27 mouse cellular contexts compared by ENCODE assay signal in the genomic region with DNA sequence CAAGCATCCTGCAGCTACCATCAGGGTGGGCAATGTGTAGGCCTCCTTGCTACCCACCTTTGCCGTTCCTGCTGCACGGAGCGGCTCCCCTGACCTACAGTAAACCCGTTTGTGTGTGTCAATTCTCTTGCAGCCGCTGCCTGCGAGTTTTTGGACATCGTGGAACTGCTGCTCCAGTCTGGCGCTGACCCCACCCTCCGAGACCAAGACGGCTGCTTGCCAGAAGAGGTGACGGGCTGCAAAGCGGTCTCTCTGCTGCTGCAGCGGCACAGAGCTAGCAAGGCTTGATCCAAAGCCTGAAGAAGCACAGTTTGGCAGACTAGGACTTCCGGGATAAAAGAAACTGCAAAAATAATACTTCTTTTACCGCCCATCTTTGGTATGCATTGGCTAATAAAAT.
DNase-seq lines count a peak whose midpoint lies in the region; ATAC-seq and TF ChIP-seq lines count a peak whose summit lies in the region.
"Had no signal": no experiment of that assay in that cellular context is flagged by ENCODE, and none has a peak within 500 bp of the region (broad histone marks: within the 10 kb centered on the region; RNA-seq: fewer than 3 reads in every experiment).

No protein-coding gene starts in this region.

- no peaks in the 10 kb centered on the region for H3K9me3 ChIP-seq in hindbrain, postnatal 0 days (ENCODE audit: low read length)
- H3K9me3 ChIP-seq in hindbrain, embryonic 16.5 days (ENCODE audit: control insufficient read depth, low read length): no peaks in the 10 kb centered on the region
- H3K9me3 ChIP-seq in lung, postnatal 0 days (ENCODE audit: low read length): no peaks in the 10 kb centered on the region
- H3K9me3 ChIP-seq: heart, embryonic 15.5 days; limb, embryonic 10.5 days; limb, embryonic 15.5 days; liver, embryonic 13.5 days; midbrain, embryonic 13.5 days had no signal

- H3K27ac ChIP-seq in hindbrain, postnatal 0 days: no peak overlapping the region
- no peak overlapping the region for H3K27ac ChIP-seq in hindbrain, embryonic 16.5 days (ENCODE audit: low read depth, low read length)
- H3K27ac ChIP-seq in lung, postnatal 0 days (ENCODE audit: low read length): no peak overlapping the region
- H3K27ac ChIP-seq: heart, embryonic 15.5 days; hindbrain, embryonic 14.5 days; limb, embryonic 10.5 days; limb, embryonic 15.5 days; liver, embryonic 13.5 days; macrophage; midbrain, embryonic 13.5 days; stomach, postnatal 0 days had no signal

- no peak for TF ChIP-seq CTCF in hindbrain, postnatal 0 days (IDR thresholded peaks at IDR 0.05; ENCODE audit: low read depth)
- TF ChIP-seq CTCF in lung, postnatal 0 days (IDR thresholded peaks at IDR 0.05): no peak

- WGBS in hindbrain, postnatal 0 days: 57% methylated on average over 15 of the region's 15 CpGs
- WGBS in hindbrain, embryonic 16.5 days: 74% methylated on average over 15 of the region's 15 CpGs
- WGBS in lung, postnatal 0 days: 72% methylated on average over 15 of the region's 15 CpGs

- H3K36me3 ChIP-seq in hindbrain, postnatal 0 days (ENCODE audit: insufficient read depth, low read length): no peaks in the 10 kb centered on the region
- no peaks in the 10 kb centered on the region for H3K36me3 ChIP-seq in hindbrain, embryonic 16.5 days (ENCODE audit: control insufficient read depth, insufficient read depth, low read length)
- H3K36me3 ChIP-seq in lung, postnatal 0 days (ENCODE audit: insufficient read depth, low read length): no peaks in the 10 kb centered on the region
- H3K36me3 ChIP-seq: heart, embryonic 15.5 days; limb, embryonic 15.5 days; liver, embryonic 13.5 days; midbrain, embryonic 13.5 days had no signal

- H3K4me2 ChIP-seq in hindbrain, postnatal 0 days (ENCODE audit: low read depth, low read length): no peak overlapping the region
- H3K4me2 ChIP-seq in hindbrain, embryonic 16.5 days (ENCODE audit: low read length): no peak overlapping the region
- H3K4me2 ChIP-seq in lung, postnatal 0 days (replicated peaks; ENCODE audit: low read depth, low read length): no peak overlapping the region
- H3K4me2 ChIP-seq: heart, embryonic 15.5 days; hindbrain, embryonic 14.5 days; limb, embryonic 15.5 days; liver, embryonic 13.5 days; midbrain, embryonic 13.5 days had no signal

- DNase-seq in gastrocnemius, postnatal 10 days: peak; percentile 25
- no peak for DNase-seq in gastrocnemius, adult 18-20 months (ENCODE audit: low spot score)
- peak; percentile 16 for DNase-seq in hindbrain, postnatal 0 days (ENCODE audit: low spot score)
- DNase-seq in lung, postnatal 14 days: peak; percentile 22
- DNase-seq in lung, postnatal 0 days (ENCODE audit: low spot score): no peak
- DNase-seq in right cerebral cortex, postnatal 25 days: no peak
- DNase-seq: B cell, adult 2 months; cerebellum, adult 9-11 months; heart, postnatal 36 days; kidney, adult 18-20 months; kidney, postnatal 36 days; liver, embryonic 13.5 days; lung, adult 18-20 months; right cerebral cortex, adult 18-20 months; right cerebral cortex, postnatal 4 days; thymus, adult 18-20 months; thymus, postnatal 25 days had no signal

- no peaks in the 10 kb centered on the region for H3K4me1 ChIP-seq in hindbrain, postnatal 0 days (ENCODE audit: insufficient read depth, low read length)
- no peaks in the 10 kb centered on the region for H3K4me1 ChIP-seq in hindbrain, embryonic 16.5 days (ENCODE audit: control insufficient read depth, insufficient read depth, low read depth, low read length)
- no peaks in the 10 kb centered on the region for H3K4me1 ChIP-seq in lung, postnatal 0 days (ENCODE audit: insufficient read depth, low read depth, low read length)
- H3K4me1 ChIP-seq: heart, embryonic 15.5 days; liver, embryonic 13.5 days had no signal

- ATAC-seq in hindbrain, postnatal 0 days: no peak
- no peak for ATAC-seq in hindbrain, embryonic 16.5 days
- ATAC-seq in lung, postnatal 0 days: no peak
- ATAC-seq: forebrain, embryonic 16.5 days; midbrain, embryonic 13.5 days had no signal

- no peak overlapping the region for H3K9ac ChIP-seq in hindbrain, postnatal 0 days (replicated peaks; ENCODE audit: low read length)
- H3K9ac ChIP-seq in hindbrain, embryonic 16.5 days (ENCODE audit: low read depth, low read length): no peak overlapping the region
- no peak overlapping the region for H3K9ac ChIP-seq in lung, postnatal 0 days (replicated peaks; ENCODE audit: low read depth)
- H3K9ac ChIP-seq: heart, embryonic 15.5 days; hindbrain, embryonic 14.5 days; limb, embryonic 15.5 days; liver, embryonic 13.5 days; midbrain, embryonic 13.5 days had no signal

- TF ChIP-seq EP300 in lung, postnatal 0 days (IDR thresholded peaks at IDR 0.05): no peak

- no peaks in the 10 kb centered on the region for H3K27me3 ChIP-seq in hindbrain, postnatal 0 days (ENCODE audit: insufficient read depth, low read length)
- H3K27me3 ChIP-seq in hindbrain, embryonic 16.5 days (replicated peaks; ENCODE audit: control insufficient read depth, insufficient read depth, low read length): no peaks in the 10 kb centered on the region
- H3K27me3 ChIP-seq in lung, postnatal 0 days (replicated peaks; ENCODE audit: insufficient read depth, low read length): no peaks in the 10 kb centered on the region
- H3K27me3 ChIP-seq: heart, embryonic 15.5 days; limb, embryonic 15.5 days; liver, embryonic 13.5 days; midbrain, embryonic 13.5 days had no signal

- no peak overlapping the region for H3K4me3 ChIP-seq in hindbrain, postnatal 0 days (ENCODE audit: low read length)
- H3K4me3 ChIP-seq in hindbrain, embryonic 16.5 days (ENCODE audit: low read length): no peak overlapping the region
- H3K4me3 ChIP-seq in lung, postnatal 0 days (ENCODE audit: low read depth, low read length): no peak overlapping the region
- H3K4me3 ChIP-seq: erythroblast, embryonic 14.5 days; heart, embryonic 15.5 days; limb, embryonic 10.5 days; limb, embryonic 15.5 days; liver, embryonic 13.5 days; midbrain, embryonic 13.5 days had no signal

Comparison
In these comparisons a context has a peak if more than half of its experiments do, and no peak if none do; other contexts are left out.
1. DNase-seq: peak in gastrocnemius, postnatal 10 days (single experiment), hindbrain, postnatal 0 days (single experiment) and lung, postnatal 14 days (single experiment); none in gastrocnemius, adult 18-20 months (single experiment), lung, postnatal 0 days (single experiment) and right cerebral cortex, postnatal 25 days (single experiment).